Mouse (Mus musculus) MEL (cell line): ENCODE measurements around the gene Lyar. TPM values are rescaled to one million over a fixed set of nuclear protein-coding genes. Genes with fewer than 3 reads are reported as not detected.

Source experiments
- DNase-seq: peaks from one replicate; pipeline ENCODE4 v3.0.0; 2011; ENCODE audit warnings: low read depth, low spot score
- H3K27ac ChIP-seq: 2 replicates; pipeline ENCODE4 v1.5.1; 2012; ENCODE audit warnings: low read depth, mild to moderate bottlenecking, control low read depth, low read length, moderate library complexity; ENCODE audit not compliant: control insufficient read depth
- H3K27me3 ChIP-seq, 2 experiments: fragments of 150-350 bp in 1 of 2; sonication (generic) in 1 of 2; 2 replicates each; pipeline ENCODE4 v1.6.1; 2012; ENCODE audit warnings: low read length in 2 of 2, mild to moderate bottlenecking in 2 of 2, improper control_type of control experiment in 1 of 2, moderate library complexity in 1 of 2; ENCODE audit not compliant: insufficient read depth in 2 of 2, control insufficient read depth in 1 of 2
- H3K36me3 ChIP-seq, 2 experiments: 2 replicates each; pipeline ENCODE4 v1.6.1; 2012 to 2014; ENCODE audit warnings: low read length in 2 of 2, improper control_type of control experiment in 1 of 2, inconsistent platforms in 1 of 2, mild to moderate bottlenecking in 1 of 2; ENCODE audit not compliant: insufficient read depth in 2 of 2, control insufficient read depth in 1 of 2
- H3K4me1 ChIP-seq, 2 experiments: fragments of 150-350 bp in 1 of 2; sonication (generic) in 1 of 2; 2 replicates each; pipeline ENCODE4 v1.6.1; 2012; ENCODE audit warnings: low read length in 2 of 2, improper control_type of control experiment in 1 of 2, mild to moderate bottlenecking in 1 of 2; ENCODE audit not compliant: insufficient read depth in 2 of 2, control insufficient read depth in 1 of 2
- H3K4me3 ChIP-seq, 2 experiments: fragments of 150-350 bp in 1 of 2; sonication (generic) in 1 of 2; 2 replicates each; pipeline ENCODE4 v1.5.1; 2012; ENCODE audit warnings: low read depth in 2 of 2, low read length in 2 of 2, mild to moderate bottlenecking in 2 of 2, moderate library complexity in 2 of 2, control low read depth in 1 of 2, improper control_type of control experiment in 1 of 2; ENCODE audit not compliant: control insufficient read depth in 1 of 2, insufficient read depth in 1 of 2
- H3K79me2 ChIP-seq: 2 replicates; pipeline ENCODE4 v1.6.1; 2012; ENCODE audit warnings: mild to moderate bottlenecking, low read length, moderate library complexity; ENCODE audit not compliant: control insufficient read depth, poor library complexity, insufficient read depth
- H3K9ac ChIP-seq: 2 replicates; pipeline ENCODE4 v1.6.1; 2012; ENCODE audit warnings: low read depth, mild to moderate bottlenecking, control low read depth, low read length, moderate library complexity; ENCODE audit not compliant: control insufficient read depth, poor library complexity, severe bottlenecking
- H3K9me3 ChIP-seq: fragments of 150-350 bp; sonication (generic); replicated peaks from 2 replicates; pipeline ENCODE4 v1.6.1; 2012; ENCODE audit warnings: mild to moderate bottlenecking, low read length, improper control_type of control experiment, moderate library complexity; ENCODE audit not compliant: insufficient read depth
- CHD2 ChIP-seq: IDR thresholded peaks from 2 replicates; pipeline ENCODE4 v1.6.1; 2011; ENCODE audit warnings: low read length, improper control_type of control experiment
- CTCF ChIP-seq, 3 experiments: IDR thresholded peaks in 2 of 3; conservative IDR thresholded peaks in 1 of 3; 2 replicates each; pipeline ENCODE4 v1.5.1; 2011 to 2012; ENCODE audit warnings: low read length in 3 of 3, low read depth in 2 of 3, mild to moderate bottlenecking in 2 of 3, improper control_type of control experiment in 1 of 3, inconsistent platforms in 1 of 3, mixed read lengths in 1 of 3, moderate library complexity in 1 of 3; ENCODE audit not compliant: control insufficient read depth in 1 of 3, insufficient read depth in 1 of 3, poor library complexity in 1 of 3, severe bottlenecking in 1 of 3
- E2F4 ChIP-seq: IDR thresholded peaks from 2 replicates; pipeline ENCODE4 v1.6.1; 2011; ENCODE audit warnings: low read depth, low read length, improper control_type of control experiment, borderline replicate concordance
- ELF1 ChIP-seq: IDR thresholded peaks from 2 replicates; pipeline ENCODE4 v1.6.1; 2014; ENCODE audit warnings: low read depth, mild to moderate bottlenecking, inconsistent platforms, low read length, improper control_type of control experiment, moderate library complexity
- EP300 ChIP-seq, 2 experiments: IDR thresholded peaks; 2 replicates each; pipeline ENCODE4 v1.6.1; 2011; ENCODE audit warnings: improper control_type of control experiment in 2 of 2, low read length in 2 of 2, low read depth in 1 of 2, mild to moderate bottlenecking in 1 of 2
- GABPA ChIP-seq: IDR thresholded peaks from 2 replicates; pipeline ENCODE4 v1.6.1; 2012; ENCODE audit warnings: low read depth, mild to moderate bottlenecking, inconsistent platforms, low read length, improper control_type of control experiment, moderate library complexity
- MYB ChIP-seq: IDR thresholded peaks from 2 replicates; pipeline ENCODE4 v1.6.1; 2011; ENCODE audit warnings: mild to moderate bottlenecking, low read depth, low read length, improper control_type of control experiment
- NELFE ChIP-seq: IDR thresholded peaks from 2 replicates; pipeline ENCODE4 v1.6.1; 2011; ENCODE audit warnings: low read depth, low read length, improper control_type of control experiment
- NRF1 ChIP-seq: IDR thresholded peaks from 2 replicates; pipeline ENCODE4 v1.6.1; 2014; ENCODE audit warnings: low read depth, mild to moderate bottlenecking, inconsistent platforms, low read length, improper control_type of control experiment, moderate library complexity; ENCODE audit not compliant: poor library complexity, insufficient read depth, severe bottlenecking
- RAD21 ChIP-seq: IDR thresholded peaks from 2 replicates; pipeline ENCODE4 v1.6.1; 2011; ENCODE audit warnings: mild to moderate bottlenecking, low read depth, low read length, improper control_type of control experiment
- RCOR1 ChIP-seq: IDR thresholded peaks from 2 replicates; pipeline ENCODE4 v1.6.1; 2012; ENCODE audit warnings: low read depth, mild to moderate bottlenecking, inconsistent platforms, low read length, improper control_type of control experiment
- SIN3A ChIP-seq: IDR thresholded peaks from 2 replicates; pipeline ENCODE4 v1.6.1; 2012; ENCODE audit warnings: low read length, improper control_type of control experiment, inconsistent platforms
- TBP ChIP-seq: IDR thresholded peaks from 2 replicates; pipeline ENCODE4 v1.8.0; 2011; ENCODE audit warnings: low read depth, low read length, improper control_type of control experiment
- UBTF ChIP-seq: IDR thresholded peaks from 2 replicates; pipeline ENCODE4 v1.6.1; 2012; ENCODE audit warnings: low read depth, mild to moderate bottlenecking, inconsistent platforms, low read length, improper control_type of control experiment, moderate library complexity, borderline replicate concordance; ENCODE audit not compliant: insufficient read depth
- USF1 ChIP-seq: IDR thresholded peaks from 2 replicates; pipeline ENCODE4 v1.6.1; 2014; ENCODE audit warnings: low read depth, mild to moderate bottlenecking, inconsistent platforms, low read length, improper control_type of control experiment, moderate library complexity
- ZKSCAN1 ChIP-seq: IDR thresholded peaks from 2 replicates; pipeline ENCODE4 v1.6.1; 2012; ENCODE audit warnings: low read depth, mild to moderate bottlenecking, inconsistent platforms, low read length, improper control_type of control experiment, moderate library complexity
- ZMIZ1 ChIP-seq: IDR thresholded peaks from 2 replicates; pipeline ENCODE4 v1.6.1; 2012; ENCODE audit warnings: low read depth, mild to moderate bottlenecking, inconsistent platforms, low read length, improper control_type of control experiment, moderate library complexity
- polyA plus RNA-seq, 2 experiments: library from polyadenylated mRNA; stranded (reverse) in 1 of 2; unstranded in 1 of 2; fragments of >175 nt in 1 of 2; fragments of >200 nt in 1 of 2; gene quantifications; 2 replicates each; pipeline versions ENCODE4 v1.2.1 to v1.2.4; 2012; ENCODE audit warnings: low replicate concordance in 2 of 2, low read depth in 1 of 2; ENCODE audit not compliant: insufficient read length in 2 of 2, insufficient read depth in 1 of 2, missing spikeins in 1 of 2
- total RNA-seq: library from RNA; depleted of rRNA; stranded (reverse); fragments of 300-350 nt; gene quantifications from 2 replicates; pipeline ENCODE4 v1.2.3, GENCODE M21; 2012

Gene Lyar
- total and polyA plus RNA-seq, 3 experiments: 333 to 678 (median 507) TPM

DNA sequence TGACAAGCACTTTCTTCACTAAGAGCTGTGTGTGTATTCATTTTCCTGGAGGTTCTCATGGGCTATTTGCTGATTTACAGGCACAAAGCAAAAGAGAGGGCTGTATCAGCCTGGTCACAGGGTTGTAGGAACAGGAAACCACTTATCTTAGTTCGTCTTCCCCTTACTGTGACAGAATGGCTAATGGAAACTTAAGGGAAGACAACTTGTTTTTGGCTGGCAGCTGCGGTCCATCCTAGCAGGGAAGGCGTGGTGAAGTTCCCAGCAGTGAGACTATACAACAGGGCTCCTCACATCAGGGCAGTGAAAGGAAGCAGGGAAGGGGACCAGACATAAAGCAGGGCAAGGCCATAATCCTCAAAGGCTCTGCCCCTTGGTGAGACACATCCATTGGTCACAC lies 35.4 kb downstream of the Lyar start (continued):
- TF ChIP-seq UBTF: no peak

- Histone ChIP-seq H3K4me1 (peaks cover 3 to 14% of the 10 kb centered on the region in 2 experiments; a peak in 3 of 4 replicates), H3K27ac (no peak overlapping the region), H3K4me3 (no peak overlapping the region), H3K79me2 (peaks cover 14% of the 10 kb centered on the region), H3K36me3 (peaks cover 0 to 13% of the 10 kb centered on the region in 2 experiments; a peak in 2 of 4 replicates), H3K9ac (no peak overlapping the region), H3K9me3 (no peaks in the 10 kb centered on the region), H3K27me3 (no peaks in the 10 kb centered on the region)
- TF ChIP-seq GABPA (no peak), ELF1 (no peak), TBP (no peak)
- DNase-seq: no peak
Observed at GRCm38 (mm10) chr5:38256551-38256950, 36.3 kb downstream of the Lyar start.

DNA sequence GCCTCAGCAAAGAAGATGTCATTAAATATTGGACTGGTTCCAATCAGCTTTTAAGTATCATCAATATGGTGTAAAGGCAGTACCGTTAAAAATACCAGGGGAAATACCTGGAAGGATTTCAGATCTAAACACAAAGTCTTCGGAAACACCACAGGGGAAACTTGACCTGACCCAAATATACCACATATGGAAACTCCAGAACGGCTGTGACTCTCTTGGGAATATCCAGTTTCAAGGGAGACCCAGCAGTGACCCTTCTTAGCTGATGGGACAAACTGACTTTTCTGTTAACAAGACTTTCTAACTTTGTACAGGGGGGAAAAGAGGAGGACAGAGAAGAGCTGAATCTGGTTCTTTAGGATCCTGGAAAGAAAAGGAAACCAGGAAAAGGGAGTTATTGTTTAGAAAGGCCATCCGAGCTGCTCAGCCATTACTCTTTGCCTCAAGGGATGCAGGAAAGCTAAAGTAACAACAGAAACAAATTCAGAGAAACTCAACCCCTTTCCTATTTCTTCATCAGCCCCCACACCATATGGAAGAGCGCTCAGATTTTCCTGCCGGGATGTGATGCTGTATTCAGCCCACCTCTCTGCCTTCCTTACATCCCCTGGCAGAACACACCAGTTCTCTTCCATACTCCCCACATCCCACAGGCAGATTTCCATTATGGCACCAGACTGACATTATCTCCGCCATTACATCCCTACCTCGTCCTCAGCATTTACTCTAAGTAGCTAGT lies 37.9 kb downstream of the Lyar start:
- Histone ChIP-seq H3K27ac (no peak overlapping the region), H3K4me1 (peaks cover 3 to 14% of the 10 kb centered on the region in 2 experiments; a peak in 3 of 4 replicates), H3K36me3 (peaks cover 2 to 15% of the 10 kb centered on the region in 2 experiments), H3K4me3 (no peak overlapping the region), H3K79me2 (peaks cover 14% of the 10 kb centered on the region), H3K9me3 (no peaks in the 10 kb centered on the region), H3K9ac (no peak overlapping the region), H3K27me3 (no peaks in the 10 kb centered on the region)
- TF ChIP-seq TBP: no peak
- no peak for TF ChIP-seq NRF1
- TF ChIP-seq RAD21: no peak
- no peak for TF ChIP-seq CTCF (IDR thresholded peaks at IDR 0.05 in 2 of 3, conservative IDR thresholded peaks at IDR 0.05 in 1 of 3; ENCODE audit: control insufficient read depth in 1 of 3, insufficient read depth in 1 of 3, low read depth in 2 of 3, low read length in 3 of 3, poor library complexity in 1 of 3, severe bottlenecking in 1 of 3)
- TF ChIP-seq EP300 (IDR thresholded peaks at IDR 0.05; ENCODE audit: low read depth in 1 of 2, low read length in 2 of 2): no peak
- TF ChIP-seq USF1: no peak
- TF ChIP-seq CHD2: no peak
- no peak for TF ChIP-seq NELFE
- no peak for TF ChIP-seq ZKSCAN1
- no peak for TF ChIP-seq ZMIZ1
- TF ChIP-seq E2F4: no peak
- no peak for TF ChIP-seq RCOR1
- TF ChIP-seq SIN3A: no peak
- TF ChIP-seq MYB: no peak
- no peak for DNase-seq
